Mouse (Mus musculus) heart, embryonic 15.5 days (tissue): ENCODE results near the gene Kif22. TPM values are rescaled to one million over a fixed set of nuclear protein-coding genes. Genes with fewer than 3 reads are reported as not detected.

Experiments used
- ATAC-seq: fragments of 200-750 bp; cut with Nextera tagmentation; replicated peaks from 2 replicates; pipeline ENCODE4 v1.8.0; 2017; ENCODE audit warnings: low read depth, moderate TSS enrichment; ENCODE audit not compliant: insufficient number of reproducible peaks, insufficient read depth, low FRiP score
- H3K27ac ChIP-seq: fragments of 300-500 bp; sonication (generic); 2 replicates; pipeline ENCODE4 v1.5.1; 2015; ENCODE audit warnings: mild to moderate bottlenecking, inconsistent platforms
- H3K27me3 ChIP-seq: fragments of 300-500 bp; sonication (generic); 2 replicates; pipeline ENCODE4 v1.6.1; 2015; ENCODE audit warnings: inconsistent platforms
- H3K36me3 ChIP-seq: fragments of 300-500 bp; sonication (generic); 2 replicates; pipeline ENCODE4 v1.6.1; 2015; ENCODE audit warnings: mild to moderate bottlenecking, inconsistent platforms
- H3K4me1 ChIP-seq: fragments of 300-500 bp; sonication (generic); replicated peaks from 2 replicates; pipeline ENCODE4 v1.6.1; 2015; ENCODE audit warnings: inconsistent platforms
- H3K4me2 ChIP-seq: fragments of 300-500 bp; sonication (generic); 2 replicates; pipeline ENCODE4 v1.6.1; 2015; ENCODE audit warnings: inconsistent platforms, mild to moderate bottlenecking, moderate library complexity
- H3K4me3 ChIP-seq: fragments of 300-500 bp; sonication (generic); 2 replicates; pipeline ENCODE4 v1.5.1; 2015; ENCODE audit warnings: mild to moderate bottlenecking, inconsistent platforms
- H3K9ac ChIP-seq: fragments of 300-500 bp; sonication (generic); 2 replicates; pipeline ENCODE4 v1.6.1; 2015; ENCODE audit warnings: mild to moderate bottlenecking, inconsistent platforms
- H3K9me3 ChIP-seq: fragments of 300-500 bp; sonication (generic); replicated peaks from 2 replicates; pipeline ENCODE4 v1.6.1; 2016; ENCODE audit warnings: inconsistent platforms
- WGBS: fragments of 180-500 bp; shearing (Covaris S2); methylation state at CpG from one replicate; pipeline ENCODE4 v1.1.7; 2015; ENCODE audit warnings: mixed read lengths; 5-methylcytosine and 5-hydroxymethylcytosine counted together
- polyA plus RNA-seq: library from polyadenylated mRNA; unstranded; fragments of >200 nt; fragmentation: Nextera tagmentation; extraction: Ambion mirVana; gene quantifications from 2 replicates; pipeline ENCODE4 v1.2.1, GENCODE M21; 2015

Kif22 gene
- polyA plus RNA-seq, 1 experiment from 2014 or later, result 67.5 TPM

DNA sequence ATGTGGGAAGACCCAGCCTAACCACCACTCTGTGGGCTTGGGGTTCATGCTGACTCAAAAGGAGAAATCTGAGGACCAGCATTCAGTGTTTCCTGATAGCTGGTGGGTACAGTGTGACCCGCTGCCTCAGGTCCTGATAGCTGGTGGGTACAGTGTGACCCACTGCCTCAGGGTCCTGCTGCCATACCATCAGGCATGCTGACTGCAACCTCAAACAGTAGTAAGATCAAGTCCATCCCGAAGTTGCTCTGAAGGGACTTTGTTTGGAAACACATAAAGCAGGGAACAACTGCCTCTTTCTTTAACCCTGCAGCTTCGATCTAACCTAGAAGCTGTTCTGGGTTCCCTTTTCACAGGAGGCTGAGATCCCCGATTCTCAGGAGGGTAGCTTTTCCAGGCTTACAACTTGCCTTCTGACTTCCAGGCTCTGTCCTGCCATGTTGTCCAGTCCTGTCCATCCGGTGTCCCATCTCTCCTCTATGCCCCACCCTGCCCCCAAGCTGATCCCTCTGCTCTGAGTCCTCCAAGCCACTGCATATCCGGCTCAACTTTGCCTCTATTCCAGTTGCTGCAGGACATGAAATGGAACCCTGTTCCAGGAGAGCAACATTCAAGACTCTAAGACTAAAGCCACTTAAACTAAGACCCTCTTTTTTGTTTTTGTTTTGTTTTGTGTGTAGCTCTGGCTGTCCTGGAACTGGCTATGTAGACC is 34.8 kb downstream of the Kif22 start:
- H3K9me3 ChIP-seq, result no peaks in the 10 kb centered on the region
- WGBS, result 82% methylated on average over 6 of the region's 6 CpGs
- ATAC-seq, result no peak
- H3K36me3 ChIP-seq, result peaks cover 2% of the 10 kb centered on the region; the same call in 1 of the 2 replicates
- H3K9ac ChIP-seq, result no peak overlapping the region
- H3K4me1 ChIP-seq, result peaks cover 18% of the 10 kb centered on the region
- no peak overlapping the region for H3K4me2 ChIP-seq
- H3K4me3 ChIP-seq, result no peak overlapping the region
- no peaks in the 10 kb centered on the region for H3K27me3 ChIP-seq
- H3K27ac ChIP-seq, result no peak overlapping the region

DNA sequence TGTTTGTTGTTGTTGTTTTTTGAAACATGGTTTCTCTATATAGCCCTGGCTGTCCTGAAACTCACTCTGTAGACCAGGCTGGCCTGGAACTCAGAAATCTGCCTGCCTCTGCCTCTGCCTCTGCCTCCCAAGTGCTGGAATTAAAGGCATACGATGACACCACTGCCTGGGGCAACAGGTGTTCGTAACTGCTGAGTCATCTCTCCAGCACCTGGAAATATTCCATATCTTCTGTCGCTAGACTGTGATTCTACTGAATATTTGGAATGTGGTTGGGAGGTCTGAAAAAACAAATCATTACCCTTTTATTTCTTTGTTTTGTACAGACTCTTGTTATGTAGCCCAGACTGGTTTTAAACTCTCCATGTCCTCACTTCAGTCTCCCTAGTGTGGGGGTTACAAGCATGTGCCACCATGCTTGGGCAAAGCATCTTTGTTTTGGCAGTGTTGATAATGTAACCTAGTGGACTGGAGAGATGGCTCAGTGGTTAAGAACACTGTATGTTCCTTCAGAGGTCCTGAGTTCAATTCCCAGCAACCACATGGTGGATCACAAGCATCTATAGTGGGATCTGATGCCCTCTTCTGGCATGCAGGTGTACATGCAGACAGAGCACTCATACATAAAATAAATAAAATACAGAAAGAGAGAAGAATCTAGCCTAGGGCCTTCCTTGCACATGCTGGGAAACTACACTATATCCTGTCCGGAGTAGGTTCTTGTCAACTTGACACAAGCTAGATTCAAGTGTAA is 38.0 kb downstream of the Kif22 start:
- Histone ChIP-seq H3K27ac (no peak overlapping the region), H3K36me3 (no peaks in the 10 kb centered on the region), H3K4me3 (no peak overlapping the region), H3K27me3 (no peaks in the 10 kb centered on the region), H3K4me1 (peaks cover 18% of the 10 kb centered on the region), H3K9me3 (no peaks in the 10 kb centered on the region), H3K4me2 (no peak overlapping the region), H3K9ac (no peak overlapping the region)
- no peak for ATAC-seq
- 81% methylated on average over 4 of the region's 4 CpGs for WGBS

DNA sequence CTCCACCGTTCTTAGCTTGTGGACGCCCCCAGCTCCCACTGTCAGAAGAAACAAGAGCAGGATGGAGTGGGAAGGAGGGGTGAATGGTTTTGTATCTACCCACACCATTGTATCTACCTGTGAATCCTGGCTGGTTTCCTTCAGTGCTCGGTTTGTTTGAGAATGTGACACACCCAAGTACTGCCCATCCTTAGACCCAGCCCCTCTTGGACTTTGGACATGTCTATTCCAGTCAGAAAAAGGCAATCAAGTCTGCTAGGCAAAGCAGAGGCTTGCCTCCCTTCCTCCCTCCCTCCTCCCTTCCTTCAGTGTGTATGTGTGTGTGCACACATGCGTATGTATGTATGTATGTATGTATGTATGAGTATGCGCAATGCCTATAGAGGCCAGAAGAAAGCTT is 38.7 kb downstream of the Kif22 start:
- no peak overlapping the region for H3K4me3 ChIP-seq
- H3K9ac ChIP-seq, result no peak overlapping the region
- WGBS, result 84% methylated on average over 5 of the region's 5 CpGs
- H3K9me3 ChIP-seq, result no peaks in the 10 kb centered on the region
- H3K27ac ChIP-seq, result no peak overlapping the region
- no peak for ATAC-seq
- no peaks in the 10 kb centered on the region for H3K27me3 ChIP-seq
- H3K36me3 ChIP-seq, result no peaks in the 10 kb centered on the region
- no peak overlapping the region for H3K4me2 ChIP-seq
- H3K4me1 ChIP-seq, result peaks cover 16% of the 10 kb centered on the region

DNA sequence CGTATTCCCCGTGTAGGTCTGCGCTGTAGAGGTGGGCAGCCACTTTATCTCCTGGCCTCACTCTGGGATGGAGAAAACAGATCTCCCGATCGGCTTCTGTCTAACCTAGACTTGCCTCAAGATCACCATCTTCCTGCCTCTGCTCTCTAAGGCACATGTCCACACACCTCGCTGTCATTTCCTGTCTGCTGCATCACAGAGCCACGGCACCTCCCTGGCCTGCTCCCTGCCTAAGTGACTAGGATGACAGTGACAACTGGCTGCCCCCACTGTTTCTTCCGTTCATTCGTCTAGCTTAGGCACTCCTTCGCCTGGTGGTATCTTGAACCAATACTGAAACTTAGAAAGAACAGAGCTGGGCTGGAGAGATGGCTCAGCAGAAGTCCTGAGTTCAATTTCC is 42.7 kb downstream of the Kif22 start:
- Histone ChIP-seq H3K27ac (no peak overlapping the region), H3K36me3 (peaks cover 13% of the 10 kb centered on the region; the same call in 1 of the 2 replicates), H3K4me1 (no peaks in the 10 kb centered on the region), H3K9ac (no peak overlapping the region), H3K27me3 (no peaks in the 10 kb centered on the region), H3K4me3 (no peak overlapping the region), H3K4me2 (no peak overlapping the region), H3K9me3 (no peaks in the 10 kb centered on the region)
- WGBS, result 73% methylated on average over 10 of the region's 10 CpGs
- no peak for ATAC-seq

DNA sequence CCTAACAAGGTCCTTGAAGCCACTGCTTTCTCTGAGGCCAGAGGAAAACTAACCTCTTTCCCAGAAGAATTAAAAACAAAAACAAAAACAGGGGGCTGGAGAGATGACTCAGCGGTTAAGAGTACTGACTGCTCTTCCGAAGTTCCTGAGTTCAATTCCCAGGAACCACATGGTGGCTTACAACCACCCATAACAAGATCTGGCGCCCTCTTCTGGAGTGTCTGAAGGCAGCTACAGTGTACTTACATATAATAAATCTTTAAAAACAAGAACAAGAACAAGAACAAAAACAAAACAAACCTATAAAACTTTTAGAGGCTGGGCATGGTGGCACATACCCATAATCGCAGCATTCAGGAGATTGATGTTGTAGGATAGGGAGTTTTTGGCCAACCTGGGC is 45.8 kb downstream of the Kif22 start:
- no peaks in the 10 kb centered on the region for H3K4me1 ChIP-seq
- no peak overlapping the region for H3K4me3 ChIP-seq
- H3K36me3 ChIP-seq, result peaks cover 13% of the 10 kb centered on the region; the same call in 1 of the 2 replicates
- WGBS, result 82% methylated on average over 4 of the region's 4 CpGs
- no peak overlapping the region for H3K4me2 ChIP-seq
- H3K9me3 ChIP-seq, result no peaks in the 10 kb centered on the region
- no peak overlapping the region for H3K9ac ChIP-seq
- H3K27ac ChIP-seq, result no peak overlapping the region
- H3K27me3 ChIP-seq, result no peaks in the 10 kb centered on the region
- ATAC-seq, result no peak

DNA sequence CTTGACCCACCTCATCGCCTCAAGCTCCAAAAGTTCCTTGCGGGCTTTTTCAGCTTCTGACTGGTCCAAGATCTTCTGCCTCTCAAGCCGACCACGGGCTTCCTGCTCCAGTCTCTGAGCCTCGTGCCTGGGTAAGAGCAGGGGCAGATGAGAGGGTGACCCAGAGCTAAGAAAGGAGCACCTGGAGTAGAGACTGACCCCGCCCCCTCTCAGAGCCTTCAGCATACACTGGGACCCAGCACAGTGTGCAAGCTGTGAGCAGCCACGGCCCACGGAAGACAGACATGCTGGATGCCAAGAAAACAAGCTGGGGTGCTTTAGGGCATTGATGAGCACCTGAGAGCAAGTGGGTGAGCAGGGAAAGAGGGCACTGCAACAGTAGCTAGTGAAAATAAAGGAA is 53.5 kb downstream of the Kif22 start:
- WGBS, result 64% methylated on average over 8 of the region's 8 CpGs
- Histone ChIP-seq H3K9ac (no peak overlapping the region), H3K27me3 (no peaks in the 10 kb centered on the region), H3K9me3 (no peaks in the 10 kb centered on the region), H3K4me3 (no peak overlapping the region), H3K4me1 (no peaks in the 10 kb centered on the region), H3K4me2 (no peak overlapping the region), H3K36me3 (no peaks in the 10 kb centered on the region), H3K27ac (no peak overlapping the region)
- no peak for ATAC-seq

DNA sequence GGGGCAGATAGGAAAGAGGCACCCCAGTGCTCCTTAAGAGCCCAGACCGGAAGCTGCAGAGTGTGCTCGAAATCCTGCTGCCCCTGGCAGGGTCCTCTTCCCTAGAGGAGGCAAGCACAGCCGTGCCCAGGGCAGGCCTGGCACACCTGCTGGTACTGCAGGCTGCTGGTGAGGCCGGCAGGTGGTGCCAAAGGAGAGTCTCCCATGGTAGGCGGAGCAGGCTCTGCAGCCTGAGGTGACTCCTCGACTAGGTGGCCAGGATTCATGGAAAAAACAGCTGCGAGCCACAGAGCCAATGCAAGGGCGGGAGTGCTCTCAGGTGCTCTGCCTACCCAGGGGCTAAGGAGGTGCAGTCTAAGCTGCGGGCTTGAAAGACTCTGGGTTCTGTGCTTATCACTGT is 56.0 kb downstream of the Kif22 start:
- WGBS, result 41% methylated on average over 9 of the region's 9 CpGs
- no peak for ATAC-seq
- H3K27ac ChIP-seq, result no peak overlapping the region
- no peaks in the 10 kb centered on the region for H3K4me1 ChIP-seq
- H3K27me3 ChIP-seq, result no peaks in the 10 kb centered on the region
- H3K9me3 ChIP-seq, result no peaks in the 10 kb centered on the region
- no peak overlapping the region for H3K4me2 ChIP-seq
- no peak overlapping the region for H3K9ac ChIP-seq
- no peak overlapping the region for H3K4me3 ChIP-seq
- no peaks in the 10 kb centered on the region for H3K36me3 ChIP-seq

DNA sequence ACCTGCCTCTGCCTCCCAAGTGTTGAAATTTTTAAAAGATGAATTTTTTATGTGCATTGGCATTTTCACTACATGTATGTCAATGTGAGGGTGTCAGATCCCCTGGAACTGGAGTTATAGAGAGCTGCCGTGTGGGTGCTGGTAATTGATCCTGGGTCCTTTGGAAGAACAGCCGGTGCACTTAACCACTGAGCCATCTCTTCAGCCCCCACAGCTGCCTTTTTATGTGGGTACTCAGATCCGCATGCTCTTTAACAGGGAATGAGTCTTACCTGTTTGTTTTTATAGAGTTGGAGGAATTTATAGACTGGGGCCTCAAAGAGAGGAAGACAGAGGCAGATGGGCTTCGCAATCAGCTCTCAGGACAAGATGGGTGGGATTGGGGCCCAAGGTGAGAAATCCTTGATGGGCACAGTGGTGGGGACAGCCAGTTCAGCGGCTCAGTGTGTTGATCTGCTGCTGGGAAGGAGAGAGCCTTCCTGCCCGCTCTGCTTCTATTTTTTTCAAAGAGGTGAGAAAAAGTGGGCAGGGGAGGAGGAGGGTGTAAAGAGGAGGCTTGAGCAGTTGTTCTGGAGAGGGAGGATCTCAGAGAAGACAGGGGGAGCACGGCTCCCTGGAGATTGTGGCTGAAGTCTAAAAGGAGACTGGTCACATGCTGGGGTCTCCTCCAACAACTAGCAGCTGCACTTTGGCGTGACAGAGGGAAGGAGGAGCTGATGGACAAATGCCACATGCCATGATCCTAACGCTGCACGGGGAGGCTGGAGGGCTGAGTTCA is 57.4 kb downstream of the Kif22 start:
- Histone ChIP-seq H3K9me3 (no peaks in the 10 kb centered on the region), H3K4me2 (no peak overlapping the region), H3K4me1 (no peaks in the 10 kb centered on the region), H3K27me3 (no peaks in the 10 kb centered on the region), H3K36me3 (peaks cover 7% of the 10 kb centered on the region), H3K27ac (no peak overlapping the region), H3K4me3 (no peak overlapping the region), H3K9ac (no peak overlapping the region)
- WGBS, result 42% methylated on average over 10 of the region's 10 CpGs
- no peak for ATAC-seq

DNA sequence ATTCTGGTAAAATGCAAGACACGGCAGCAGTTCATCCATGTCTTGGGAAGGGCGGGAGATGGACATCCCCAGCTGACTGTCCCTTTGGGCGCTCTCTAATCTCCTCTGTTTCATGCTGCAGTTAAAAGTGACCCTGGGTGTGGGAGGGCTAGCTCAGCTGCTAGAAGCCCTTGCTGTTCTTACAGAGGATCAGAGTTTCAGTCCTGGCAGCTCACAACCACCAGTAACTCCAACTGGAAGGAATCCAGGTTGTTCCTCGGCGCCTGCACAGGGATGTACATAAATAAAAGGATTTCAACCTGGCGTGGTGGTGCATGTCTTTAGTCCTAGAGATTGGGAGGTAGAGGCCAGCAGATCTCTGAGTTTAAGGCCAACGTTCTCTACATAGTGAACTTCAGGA is 59.2 kb downstream of the Kif22 start:
- WGBS, result 75% methylated on average over 7 of the region's 7 CpGs

DNA sequence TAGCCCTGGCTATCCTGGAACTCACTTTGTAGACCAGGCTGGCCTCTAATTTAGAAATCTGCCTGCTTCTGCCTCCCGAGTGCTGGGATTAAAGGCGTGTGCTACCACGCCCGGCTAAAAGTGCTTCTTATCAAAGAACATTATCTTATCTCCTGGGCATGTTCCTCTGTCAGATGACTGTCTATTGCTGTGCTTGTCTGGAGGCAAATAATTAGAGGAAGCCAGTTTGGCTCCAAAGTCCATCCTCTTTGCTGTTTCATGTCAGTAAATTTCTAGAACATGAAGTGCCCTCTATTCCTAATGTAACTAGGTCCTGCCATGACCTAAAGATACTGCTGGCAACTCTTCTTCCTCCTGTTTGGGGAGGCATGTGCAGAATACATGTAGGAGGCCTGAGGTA is 60.2 kb downstream of the Kif22 start:
- no peak overlapping the region for H3K27ac ChIP-seq
- H3K36me3 ChIP-seq, result peaks cover 23% of the 10 kb centered on the region
- no peaks in the 10 kb centered on the region for H3K9me3 ChIP-seq
- no peak overlapping the region for H3K9ac ChIP-seq
- no peak for ATAC-seq
- no peak overlapping the region for H3K4me3 ChIP-seq
- no peaks in the 10 kb centered on the region for H3K27me3 ChIP-seq
- 70% methylated on average over 4 of the region's 4 CpGs for WGBS
- peaks cover 7% of the 10 kb centered on the region for H3K4me1 ChIP-seq
- no peak overlapping the region for H3K4me2 ChIP-seq

More for the DNA sequence above, 59.2 kb downstream of the Kif22 start:
- no peak overlapping the region for H3K4me3 ChIP-seq
- H3K4me1 ChIP-seq, result no peaks in the 10 kb centered on the region
- no peaks in the 10 kb centered on the region for H3K27me3 ChIP-seq
- H3K9ac ChIP-seq, result no peak overlapping the region
- no peak overlapping the region for H3K27ac ChIP-seq
- H3K36me3 ChIP-seq, result peaks cover 23% of the 10 kb centered on the region
- no peak overlapping the region for H3K4me2 ChIP-seq
- no peaks in the 10 kb centered on the region for H3K9me3 ChIP-seq
- no peak for ATAC-seq

DNA sequence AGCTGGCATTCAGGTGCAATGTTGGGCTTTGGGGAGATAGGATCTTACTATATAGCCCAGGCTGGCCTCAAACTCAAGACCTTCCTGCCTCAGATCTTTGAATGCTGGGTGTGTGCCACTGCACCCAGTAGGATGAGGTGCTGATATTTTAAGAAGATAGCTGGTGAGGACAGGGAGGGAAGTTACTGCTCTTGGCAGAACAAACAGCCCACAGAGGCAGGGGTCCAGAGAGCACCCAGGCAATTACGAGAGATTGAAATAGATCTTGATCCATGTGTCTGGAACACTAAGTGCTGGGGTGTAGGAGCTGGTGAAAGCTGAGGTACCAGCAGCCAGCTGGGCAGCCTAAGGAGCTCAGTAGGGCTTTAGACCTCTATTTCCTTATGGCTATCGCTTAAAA is 60.7 kb downstream of the Kif22 start:
- H3K36me3 ChIP-seq, result peaks cover 23% of the 10 kb centered on the region
- H3K4me3 ChIP-seq, result no peak overlapping the region
- WGBS, result 83% methylated on average over 2 of the region's 2 CpGs
- H3K27ac ChIP-seq, result no peak overlapping the region
- no peaks in the 10 kb centered on the region for H3K27me3 ChIP-seq
- no peak overlapping the region for H3K9ac ChIP-seq
- no peak overlapping the region for H3K4me2 ChIP-seq
- peaks cover 10% of the 10 kb centered on the region for H3K4me1 ChIP-seq
- no peaks in the 10 kb centered on the region for H3K9me3 ChIP-seq
- ATAC-seq, result no peak
